Mouse (Mus musculus) telencephalon, adult 2 months (tissue): Measurements from ENCODE around the gene Tas1r1.

ENCODE experiments used
- DNase-seq: peaks from one replicate; pipeline ENCODE4 v3.0.0-alpha.2; 2011; ENCODE audit warnings: low read depth, low spot score

Gene Tas1r1

DNA sequence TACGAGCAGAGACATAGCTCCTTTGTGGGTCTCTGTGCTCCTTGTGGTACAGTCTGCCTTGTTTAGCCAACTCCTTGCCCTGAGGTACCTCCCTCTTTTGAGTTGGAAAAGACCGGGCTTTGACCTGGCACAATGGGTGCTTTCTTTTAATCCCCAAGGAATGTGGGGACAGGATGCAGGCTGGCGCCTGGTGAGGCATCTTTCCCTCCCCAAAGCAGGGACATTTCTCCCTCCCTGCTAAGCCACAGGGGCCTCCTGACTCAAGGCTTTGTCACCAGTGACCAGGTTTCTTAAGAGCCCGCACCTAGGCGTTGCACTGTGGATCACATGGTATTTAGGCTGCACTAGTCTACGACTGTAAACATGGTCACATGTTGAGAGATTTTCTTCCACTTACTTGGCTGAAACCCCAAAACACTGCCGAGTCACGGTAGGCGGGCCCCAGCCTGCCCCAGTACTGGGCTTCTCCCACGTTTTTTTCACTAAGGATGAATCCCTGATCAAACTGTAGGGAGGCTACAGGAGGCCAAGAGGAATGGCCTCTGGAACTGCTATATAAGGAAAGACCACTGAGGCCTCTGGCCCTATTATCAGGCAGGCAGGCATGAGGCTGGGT lies 28.2 kb downstream of the Tas1r1 start:
- DNase-seq: peak; percentile 31

- DNase-seq: peak; percentile 79
These were observed 29.0 kb downstream of the Tas1r1 start for GRCm38 (mm10) chr4:152009076-152010051.

DNA sequence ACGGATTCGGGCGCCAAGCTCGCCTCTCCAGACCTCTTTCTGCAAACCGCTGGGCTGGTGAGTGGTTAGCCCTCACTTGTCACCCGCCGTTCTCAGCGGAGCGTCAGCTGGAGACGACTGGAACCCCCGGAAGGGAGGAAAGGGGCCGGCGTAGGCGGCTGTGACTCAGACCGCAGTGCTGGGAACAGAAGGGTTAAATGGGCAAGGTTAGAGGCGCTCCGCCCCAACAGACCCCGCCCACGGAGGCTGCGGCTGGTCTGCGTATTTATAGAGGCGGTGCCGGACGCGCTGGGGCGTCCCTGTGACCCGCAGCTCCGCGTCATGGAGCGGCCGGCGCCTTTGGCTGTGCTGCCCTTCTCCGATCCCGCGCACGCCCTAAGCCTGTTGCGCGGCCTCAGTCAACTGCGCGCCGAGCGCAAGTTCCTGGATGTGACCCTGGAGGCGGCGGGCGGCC lies 29.7 kb downstream of the Tas1r1 start, which contains the start of gene Klhl21:
Klhl21 (plus strand) TSS at position 182 of the 454 bp plus-strand sequence.
- peak; percentile 91 for DNase-seq

DNA sequence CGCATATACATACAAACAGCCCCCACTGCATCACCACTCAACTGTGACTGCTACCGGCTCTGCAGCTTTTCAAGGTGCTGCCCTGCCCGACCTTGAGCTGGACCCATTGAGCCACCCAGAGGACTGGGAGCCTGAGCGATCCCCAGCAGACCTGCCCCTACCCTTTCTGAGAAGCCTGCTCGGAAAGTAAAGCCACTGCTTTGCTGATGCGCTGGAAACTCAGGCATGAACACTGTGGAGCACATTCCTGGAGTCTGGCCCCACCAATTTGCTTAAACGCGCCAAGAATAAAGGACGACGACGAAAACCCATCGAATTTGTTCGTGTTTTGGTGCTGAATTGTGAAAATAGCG lies 30.2 kb downstream of the Tas1r1 start:
- DNase-seq: no peak

DNA sequence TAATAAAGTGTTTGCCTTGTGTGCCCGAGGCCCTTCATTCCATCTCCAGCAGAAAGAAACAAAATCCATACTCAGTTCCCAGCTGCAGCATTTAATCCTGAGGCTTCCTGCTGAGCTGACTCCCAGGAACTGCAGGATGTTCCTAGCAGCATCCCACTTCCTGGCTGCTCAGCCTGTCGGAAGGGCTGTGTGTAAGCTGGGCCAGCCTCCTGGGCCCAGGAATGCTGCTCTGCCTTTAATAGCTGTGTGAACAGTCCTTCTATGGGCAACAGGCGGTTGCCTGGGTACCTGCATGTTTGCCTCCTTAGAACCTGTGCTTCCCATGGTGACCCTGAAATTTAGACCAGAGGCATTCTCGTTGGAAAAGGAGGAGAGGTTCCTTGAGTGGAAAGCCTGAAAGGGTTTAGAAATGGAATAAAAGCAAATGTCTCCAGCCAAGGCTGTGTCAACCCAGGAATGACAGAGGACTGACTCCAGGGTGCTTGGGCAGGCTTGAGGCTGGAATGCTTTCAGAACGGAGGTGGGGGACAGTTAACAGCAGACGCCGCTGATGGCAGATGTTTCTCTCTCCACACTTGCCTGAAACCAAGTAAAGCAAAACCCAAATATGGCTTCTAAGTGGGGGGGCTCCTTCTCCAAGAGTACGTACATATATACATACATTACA lies 30.8 kb downstream of the Tas1r1 start:
- DNase-seq: peak; percentile 42

DNA sequence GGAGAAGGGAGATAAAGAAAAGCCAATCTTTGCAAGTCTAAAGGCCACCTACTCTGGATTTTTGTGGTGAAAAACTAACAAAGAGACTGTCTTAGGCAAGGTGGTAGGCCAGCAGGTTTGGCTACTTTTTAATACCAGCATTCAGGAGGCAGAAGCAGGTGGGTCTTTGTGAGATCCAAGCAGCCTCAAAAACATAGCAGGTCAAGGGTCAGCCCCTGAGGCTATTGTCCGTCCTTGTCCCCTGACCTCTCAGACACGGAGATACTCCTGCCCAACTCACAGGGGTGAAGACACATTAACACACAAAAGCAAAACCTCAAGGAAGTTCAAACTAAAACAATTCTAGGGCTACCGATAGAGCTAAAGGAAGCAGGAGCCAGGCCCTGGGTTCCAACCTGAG lies 31.6 kb downstream of the Tas1r1 start:
- no peak for DNase-seq

- DNase-seq: no peak
These were observed 32.2 kb downstream of the Tas1r1 start for GRCm38 (mm10) chr4:152006137-152006536.

GRCm38 (mm10) chr4:152002063-152002462 lies 36.3 kb downstream of the Tas1r1 start:
- DNase-seq: no peak

DNA sequence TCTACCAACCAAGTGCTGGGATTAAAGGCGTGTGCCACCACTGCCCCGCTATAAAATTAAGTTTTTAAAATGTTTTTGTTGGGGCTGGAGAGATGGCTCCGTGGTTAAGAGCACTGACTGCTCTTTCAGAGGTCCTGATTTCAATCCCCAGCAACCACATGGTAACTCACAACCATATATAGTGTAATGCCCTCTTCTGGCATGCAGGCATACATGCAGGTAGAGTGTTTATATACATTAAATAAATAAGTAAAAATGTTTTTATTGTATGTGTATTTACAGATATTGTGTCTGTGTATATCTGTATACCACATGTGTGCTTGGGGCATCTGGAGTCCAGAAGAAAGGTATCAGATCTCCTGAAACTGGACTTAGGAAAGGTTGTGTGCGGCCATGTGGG lies 37.0 kb downstream of the Tas1r1 start:
- DNase-seq: no peak

DNA sequence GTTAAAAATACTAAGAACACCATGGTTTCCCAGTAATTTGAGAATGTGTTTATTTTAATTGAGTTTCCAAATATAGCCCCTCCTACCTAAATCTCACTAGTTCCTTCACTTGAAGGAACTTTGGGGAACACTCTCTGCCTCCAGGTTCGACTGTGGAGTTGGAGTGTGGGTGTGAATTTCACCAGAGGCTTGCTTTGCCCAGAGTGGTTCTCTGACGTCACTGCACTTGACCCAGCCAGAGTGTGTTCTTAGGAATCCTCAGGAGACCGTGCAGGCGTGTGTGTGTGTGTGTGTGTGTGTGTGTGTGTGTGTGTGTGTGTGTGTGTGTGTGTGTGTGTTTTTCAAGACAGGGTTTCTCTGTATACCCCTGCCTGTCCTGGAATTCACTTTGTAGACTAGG lies 37.5 kb downstream of the Tas1r1 start:
- peak; percentile 81 for DNase-seq

DNA sequence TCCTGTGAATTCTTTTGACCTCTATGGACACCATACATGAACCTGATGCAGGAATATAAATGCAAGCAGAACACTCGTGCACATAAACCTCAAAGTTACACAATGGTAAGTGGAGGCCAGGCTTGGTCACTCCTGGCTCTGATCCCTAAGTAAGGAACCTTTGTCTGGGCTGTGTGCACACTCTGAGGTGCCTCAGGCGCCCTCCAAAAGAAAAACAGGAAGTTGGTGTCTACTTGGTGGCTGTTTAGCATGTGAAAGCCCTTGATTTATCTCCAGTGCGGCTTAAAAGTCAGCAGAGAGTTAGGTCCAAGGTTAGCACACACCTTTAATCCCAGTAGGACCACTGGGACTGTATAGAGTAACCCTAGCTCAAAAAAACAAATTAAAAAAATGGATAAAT lies 38.9 kb downstream of the Tas1r1 start:
- no peak for DNase-seq

GRCm38 (mm10) chr4:151997701-151998100 lies 40.7 kb downstream of the Tas1r1 start:
- DNase-seq: no peak

- no peak for DNase-seq
These were observed 41.5 kb downstream of the Tas1r1 start for GRCm38 (mm10) chr4:151996951-151997222.

GRCm38 (mm10) chr4:151996173-151996950 lies 42.0 kb downstream of the Tas1r1 start, which contains the start of gene Phf13:
Gene Phf13, minus strand, starts transcription at chr4:151996258.
- peak; percentile 98 for DNase-seq

DNA sequence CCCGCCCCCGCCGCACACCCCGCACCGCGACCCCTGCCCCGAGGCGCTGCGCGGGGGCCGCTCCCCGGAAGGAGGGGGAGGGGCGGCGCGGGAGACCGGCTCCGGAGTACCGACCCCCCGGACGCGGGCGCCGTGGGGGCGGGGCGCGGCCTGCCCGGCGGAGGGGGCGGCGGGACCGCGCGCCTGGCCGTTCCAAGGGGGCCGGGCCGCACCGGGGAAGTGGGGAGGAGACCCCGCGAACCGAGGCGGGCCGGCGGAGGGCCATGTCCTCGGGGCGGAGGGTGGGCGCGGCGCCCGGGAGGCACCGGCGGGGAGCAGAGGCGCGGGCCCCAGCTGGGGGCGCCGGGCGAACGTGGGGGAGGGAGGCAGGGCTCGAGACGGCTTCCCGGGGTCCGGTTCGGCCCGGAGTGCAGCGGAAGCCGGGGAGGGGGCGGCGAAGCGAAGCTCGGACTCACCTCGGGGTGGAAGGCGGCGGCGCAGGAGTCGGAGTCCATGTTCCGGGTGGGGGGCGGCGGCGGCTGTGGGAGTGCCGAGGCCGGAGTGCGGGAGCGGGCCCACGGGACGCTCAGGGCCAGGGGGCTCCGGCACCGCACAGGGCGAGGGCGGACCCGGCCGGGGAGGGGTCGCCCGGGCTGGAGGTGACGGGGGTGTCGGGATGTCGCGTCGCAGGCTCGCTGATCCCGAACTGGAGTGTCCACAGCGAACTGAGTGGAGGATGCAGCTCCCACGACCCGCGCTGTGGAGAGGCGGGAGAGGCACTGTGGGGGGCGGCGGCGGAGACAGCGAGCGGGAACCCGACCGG lies 42.8 kb downstream of the Tas1r1 start:
- no peak for DNase-seq

DNA sequence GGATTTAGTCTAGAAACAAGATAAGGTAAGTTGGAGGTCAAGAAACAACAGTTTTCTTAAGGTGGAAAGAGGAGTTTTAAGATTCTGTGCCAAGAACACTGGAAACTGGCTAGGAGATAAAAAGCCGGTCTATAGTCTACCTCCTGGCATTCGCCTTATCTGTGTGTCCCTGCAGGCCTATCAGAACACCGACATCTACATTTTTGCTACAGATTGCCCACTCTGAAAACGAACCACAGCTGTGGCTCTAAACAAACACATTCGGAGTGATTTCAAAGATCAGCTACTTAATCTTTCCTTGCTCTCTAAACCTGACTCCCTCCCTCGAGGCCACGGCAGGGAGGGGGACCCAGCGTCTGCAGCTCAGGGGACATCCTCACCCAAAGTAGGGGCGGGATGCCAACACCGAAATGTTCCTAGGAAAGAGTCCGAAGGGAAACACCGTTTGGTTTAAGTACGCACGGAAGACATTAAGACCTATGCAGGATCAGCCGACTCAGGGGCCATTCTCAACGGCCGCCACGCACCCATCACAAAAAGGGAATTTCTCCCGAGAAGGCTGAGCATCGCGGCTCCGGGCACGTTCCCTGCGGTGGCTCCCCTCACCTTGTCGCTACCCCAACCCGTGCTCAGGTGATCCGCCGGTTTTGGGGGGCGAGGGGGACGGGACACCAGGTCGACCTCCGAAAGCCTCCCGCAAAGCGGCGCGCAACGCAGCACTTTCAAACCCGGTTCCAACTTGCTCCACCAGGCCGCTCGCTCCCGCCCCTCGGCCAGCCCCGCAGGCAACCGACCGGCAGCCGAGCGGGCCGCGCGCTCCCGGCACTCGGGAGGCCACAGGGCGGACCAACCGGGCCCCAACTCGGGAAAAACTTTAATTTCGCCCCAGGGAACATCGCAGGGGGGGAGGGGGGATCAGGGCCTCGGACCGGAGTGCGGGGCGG lies 43.9 kb downstream of the Tas1r1 start:
- DNase-seq: no peak

GRCm38 (mm10) chr4:151993035-151993434 lies 45.3 kb downstream of the Tas1r1 start:
- DNase-seq: no peak

DNA sequence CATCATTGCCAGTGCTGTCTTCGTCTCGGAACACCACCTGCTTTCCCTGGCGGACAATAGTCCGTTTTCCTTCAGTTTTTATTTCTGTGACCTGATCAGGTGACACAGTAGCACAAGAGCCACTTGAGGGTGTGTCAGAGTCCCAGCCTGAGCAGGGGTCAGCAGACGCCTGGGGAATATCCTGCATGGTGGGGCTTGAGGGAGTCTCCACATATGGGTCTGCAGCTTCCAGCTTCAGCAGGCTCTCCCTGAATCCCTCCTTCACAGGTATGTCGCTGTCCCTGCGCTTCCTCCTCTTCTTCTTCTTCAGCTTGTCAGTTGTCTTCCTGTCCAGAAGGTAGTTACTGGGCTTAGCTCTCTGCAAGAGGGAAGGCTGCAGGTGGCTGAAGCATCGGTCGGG lies 46.3 kb downstream of the Tas1r1 start:
- no peak for DNase-seq

- no peak for DNase-seq
These were observed 49.3 kb downstream of the Tas1r1 start for GRCm38 (mm10) chr4:151989110-151989488.
